Mouse (Mus musculus) CD8-positive naive resting alpha-beta T cell, adult 2 months (primary cell): Measurements from ENCODE around the gene 2810021J22Rik.
"Not testable (repeated sequence)": the region's sequence is repeated elsewhere in the genome, so short reads cannot be mapped to it uniquely, and the experiment has no call there.

Experiments
- DNase-seq, 2 experiments: peaks; one replicate each; pipeline ENCODE4 v3.0.0; 2022; ENCODE audit warnings: low read depth in 2 of 2, low spot score in 2 of 2

The 2810021J22Rik gene

DNA sequence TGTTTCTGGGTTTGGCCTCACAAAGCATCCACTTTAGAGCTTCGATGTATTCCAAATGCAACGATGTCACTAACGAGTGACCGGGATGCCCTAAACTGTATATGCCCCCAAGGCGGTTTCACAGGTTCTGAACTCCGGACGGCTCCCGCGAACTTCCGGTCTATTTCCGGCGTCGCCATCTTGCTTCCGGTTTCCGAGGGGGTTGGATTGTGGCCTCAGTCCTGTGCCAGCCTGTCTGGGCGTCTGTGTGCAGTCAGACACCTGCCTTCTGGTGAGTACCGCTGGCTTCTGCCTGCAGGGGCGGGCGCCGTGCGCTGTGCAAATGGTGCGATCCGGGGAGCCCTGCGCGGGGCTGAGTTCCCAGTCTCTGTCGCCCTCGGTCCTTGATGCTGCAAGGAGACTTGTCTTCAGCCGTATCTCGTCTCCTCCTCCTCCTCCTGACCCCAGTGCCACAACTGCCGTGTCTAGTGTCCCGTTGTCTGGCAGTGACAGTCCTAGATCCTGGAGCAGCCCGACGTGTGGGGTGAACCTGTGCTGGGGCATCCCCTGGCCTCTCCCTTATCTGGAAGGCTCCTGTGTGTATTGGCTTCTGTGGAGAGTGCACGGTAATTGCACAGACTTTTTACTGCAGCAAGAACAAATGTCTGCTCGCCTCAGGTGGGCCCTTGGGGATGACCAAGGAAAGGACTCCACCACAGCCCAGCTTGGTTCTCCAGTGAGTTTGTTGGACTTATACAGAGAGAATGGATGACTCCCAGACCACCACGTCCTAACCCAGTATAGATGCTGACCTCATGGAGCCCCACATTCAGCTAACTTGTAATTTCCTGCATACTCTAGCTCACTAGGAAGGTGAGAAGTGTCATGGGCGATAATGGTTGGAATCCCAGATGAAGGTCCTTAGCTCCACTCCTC lies at the start of gene 2810021J22Rik:
2810021J22Rik (plus strand) TSS at position 178 of the 915 bp plus-strand sequence.
- DNase-seq: peak; percentile 76 to 78

GRCm38 (mm10) chr11:58828937-58829336 lies 38.1 kb upstream of the 2810021J22Rik start, which contains the start of gene Olfr312:
Gene Olfr312, plus strand, starts transcription at chr11:58829237.
- DNase-seq: not testable (repeated sequence)

DNA sequence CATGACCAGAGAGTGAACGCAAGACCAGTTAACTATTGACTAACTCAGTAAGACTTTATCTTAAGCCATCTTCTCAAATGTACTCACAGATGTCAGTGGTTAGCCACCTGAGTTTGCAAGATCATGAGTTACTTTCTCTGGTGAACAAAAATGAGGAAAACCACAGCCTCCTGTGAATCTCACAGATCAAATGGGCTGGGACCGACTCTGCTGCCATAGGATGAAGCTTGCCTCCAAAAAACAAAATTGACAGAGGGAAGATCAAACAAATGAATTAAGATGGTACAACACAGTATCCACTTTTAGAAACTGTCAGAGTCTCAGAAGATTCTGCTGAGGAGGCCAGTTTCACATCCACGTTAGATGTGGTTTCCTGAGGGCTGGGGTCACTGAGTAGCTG lies 37.3 kb upstream of the 2810021J22Rik start:
- peak in 1 of 2 experiments; percentile 11 for DNase-seq

- DNase-seq: peak in 1 of 2 experiments; percentile 0
Observed at GRCm38 (mm10) chr11:58832541-58832940, 34.5 kb upstream of the 2810021J22Rik start.

DNA sequence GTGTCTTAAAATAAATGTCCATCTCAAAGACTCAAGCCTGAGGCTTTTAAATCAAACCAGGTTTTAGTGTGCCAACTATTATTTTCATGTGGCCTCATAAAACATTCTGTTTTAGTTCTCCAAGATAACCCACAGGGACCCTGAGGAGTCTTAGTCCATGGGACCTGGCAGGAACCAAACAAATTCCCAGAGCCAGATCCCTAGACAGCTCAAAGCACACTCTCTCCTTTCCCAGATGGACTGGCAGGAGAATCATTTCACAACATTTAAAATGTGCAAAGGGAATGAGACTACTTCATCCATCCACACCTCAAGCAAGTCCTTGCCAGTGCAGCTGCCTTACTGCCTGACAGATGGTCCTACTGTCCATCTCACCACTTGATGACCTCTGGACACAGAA lies 28.1 kb upstream of the 2810021J22Rik start, which contains the start of gene Olfr311:
Olfr311 (plus strand) TSS at position 301 of the 400 bp plus-strand sequence.
- not testable (repeated sequence) for DNase-seq

DNA sequence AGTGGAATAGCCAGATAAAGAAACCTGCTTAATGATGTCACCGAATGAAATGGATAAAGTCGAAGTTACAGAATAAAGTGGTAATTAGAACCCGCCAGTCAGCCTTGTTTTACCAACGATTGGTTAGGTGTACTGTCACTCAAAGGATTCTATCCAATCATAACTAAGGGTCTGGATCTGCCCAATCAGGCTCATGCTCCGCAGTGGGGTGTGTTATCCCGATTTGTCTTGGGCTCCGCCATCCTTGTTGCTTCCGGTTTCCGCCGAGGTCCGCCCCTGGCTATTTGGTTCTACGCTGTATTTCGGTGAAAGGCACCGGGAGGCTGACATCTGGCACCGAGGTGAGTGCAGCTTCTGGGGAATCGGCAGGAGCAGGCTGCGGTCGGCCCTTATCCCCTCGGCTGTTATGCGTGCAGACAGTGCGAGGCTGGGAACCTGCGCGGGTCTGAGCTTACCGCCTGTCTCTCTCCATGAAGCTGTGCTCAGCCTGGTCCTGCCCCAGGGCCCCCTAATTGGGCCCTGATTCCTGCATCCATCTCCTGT lies 20.0 kb upstream of the 2810021J22Rik start, which contains the start of gene Gm12258:
Gm12258 (plus strand) TSS at position 240 of the 543 bp plus-strand sequence.
- DNase-seq: peak; percentile 88 to 93

GRCm38 (mm10) chr11:58847636-58848035 lies 19.4 kb upstream of the 2810021J22Rik start:
- no peak for DNase-seq

- DNase-seq: no peak
Observed at GRCm38 (mm10) chr11:58849731-58850130, 17.3 kb upstream of the 2810021J22Rik start.

DNA sequence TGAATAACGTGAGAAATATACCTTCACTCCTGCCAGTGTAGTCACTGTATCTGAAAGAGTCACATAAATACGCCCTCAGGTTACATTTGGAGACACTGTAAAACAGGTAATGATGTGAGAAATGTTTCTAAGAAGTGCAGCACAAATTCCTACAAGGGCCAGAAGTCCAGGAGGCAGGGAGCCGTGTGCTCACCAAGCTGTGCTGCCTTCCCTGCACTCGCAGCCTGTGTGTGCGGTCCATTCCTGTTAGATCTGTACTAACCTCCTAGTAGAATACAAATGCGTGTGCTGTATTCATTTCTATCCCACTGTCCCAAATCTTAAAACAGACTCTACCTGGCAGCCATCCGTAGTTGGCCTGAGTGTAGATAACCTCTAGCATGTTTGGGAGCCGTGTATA lies 6.3 kb upstream of the 2810021J22Rik start:
- no peak for DNase-seq

GRCm38 (mm10) chr11:58867954-58868330 lies 926 bp downstream of the 2810021J22Rik start:
- no peak for DNase-seq

DNA sequence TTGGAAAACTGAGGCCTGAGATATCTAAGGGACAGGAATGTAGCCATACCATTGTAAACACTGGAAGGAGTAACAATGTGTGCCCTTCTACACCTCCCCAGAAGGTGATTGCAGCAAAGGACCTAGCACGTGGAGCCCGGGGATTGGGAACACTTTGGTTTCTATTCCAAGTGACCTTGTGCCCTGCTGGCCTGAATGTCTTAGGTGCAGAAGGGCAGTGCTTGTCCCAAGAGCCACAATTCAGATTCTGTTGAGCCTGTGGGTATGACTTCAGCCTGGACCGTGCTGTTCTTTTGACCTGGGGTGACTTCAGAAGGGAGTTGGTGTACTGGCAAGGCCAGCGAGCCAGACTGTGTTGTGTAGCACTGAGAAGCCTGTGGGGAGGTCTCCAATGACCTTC lies 3.9 kb downstream of the 2810021J22Rik start:
- no peak for DNase-seq

GRCm38 (mm10) chr11:58883756-58884155 lies 16.7 kb downstream of the 2810021J22Rik start:
- no peak for DNase-seq

DNA sequence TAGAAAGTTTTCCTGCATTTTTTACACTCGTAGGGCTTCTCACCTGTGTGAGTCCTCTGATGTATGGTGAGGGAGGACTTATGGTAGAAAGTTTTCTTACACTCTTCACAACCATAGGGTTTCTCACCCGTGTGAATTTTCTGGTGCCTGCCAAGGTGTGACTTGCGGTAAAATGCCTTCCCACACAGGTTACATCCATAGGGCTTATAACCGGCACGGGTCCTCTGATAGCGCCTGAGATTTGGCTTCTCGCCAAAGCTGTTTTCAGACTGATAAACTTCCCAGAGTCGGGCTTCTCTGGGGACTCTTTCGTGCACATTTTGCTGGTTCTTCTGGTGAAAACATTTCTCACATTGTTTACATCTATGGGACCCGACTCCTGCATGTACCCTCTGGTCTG lies 23.5 kb downstream of the 2810021J22Rik start:
- no peak for DNase-seq

- no peak for DNase-seq
Observed at GRCm38 (mm10) chr11:58894456-58894855, 27.4 kb downstream of the 2810021J22Rik start.

- DNase-seq: no peak
Observed at GRCm38 (mm10) chr11:58897485-58897884, 30.5 kb downstream of the 2810021J22Rik start.

DNA sequence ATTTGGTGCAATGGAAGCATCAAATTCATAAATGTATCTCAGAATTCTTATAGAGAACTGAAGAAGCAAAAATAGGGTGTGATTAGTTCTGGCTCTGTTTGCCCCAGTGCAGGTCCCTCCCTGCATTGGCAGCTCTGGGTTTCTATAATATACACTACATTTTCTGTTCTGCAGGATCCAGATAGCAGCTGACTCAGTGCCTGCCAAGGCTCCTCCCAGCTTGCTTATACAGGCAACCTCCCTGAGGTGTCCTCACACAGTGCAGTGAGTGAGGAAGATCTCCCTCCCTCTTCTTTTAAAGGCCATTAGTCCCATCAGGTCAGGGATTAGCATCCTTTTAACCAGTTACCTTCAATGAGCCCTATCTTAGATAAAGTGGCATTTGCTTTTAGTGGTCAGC lies 34.1 kb downstream of the 2810021J22Rik start:
- DNase-seq: no peak

DNA sequence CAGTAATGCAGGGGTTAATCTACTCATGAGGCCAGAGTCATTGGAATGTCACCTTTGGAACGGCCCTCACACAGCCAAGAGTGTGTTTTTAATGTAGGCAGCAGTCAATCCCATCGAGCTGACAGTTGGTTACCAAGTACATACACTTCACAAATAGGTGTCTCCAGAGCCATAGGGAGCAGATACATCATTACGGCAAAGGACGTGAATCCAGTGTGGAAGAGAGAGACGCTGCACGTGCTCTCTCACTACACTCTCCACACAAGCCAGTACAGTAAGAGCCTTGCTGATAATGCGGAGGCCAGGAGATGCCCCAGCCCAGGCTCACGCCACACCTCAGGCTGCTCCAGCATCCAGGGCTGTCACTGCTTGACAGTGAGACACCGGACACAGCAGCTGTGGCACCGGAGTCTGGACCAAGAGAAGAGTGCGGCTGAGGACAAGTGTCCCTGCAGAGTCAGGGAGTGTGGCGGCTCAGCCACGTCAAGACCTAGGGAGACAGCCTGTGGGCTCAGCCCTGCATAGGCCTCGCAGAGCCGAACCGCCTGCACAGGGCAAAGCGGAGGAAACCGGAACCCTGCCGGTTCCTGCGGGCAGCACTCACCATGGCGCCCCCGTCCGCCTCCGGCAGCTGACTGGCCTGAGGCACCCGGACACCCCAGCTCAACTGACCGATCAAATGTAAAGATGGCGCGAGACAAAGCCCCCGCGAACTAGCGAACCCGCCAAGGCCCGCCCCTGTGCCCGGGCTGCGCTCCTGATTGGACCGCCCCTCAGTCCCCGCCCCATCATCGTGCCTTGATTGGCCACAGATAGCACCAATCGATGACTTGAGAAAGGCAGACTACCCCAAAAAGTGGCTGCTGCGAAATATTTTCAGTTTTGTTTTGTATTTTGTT lies 36.7 kb downstream of the 2810021J22Rik start, which contains the start of gene Zfp39:
Zfp39 (minus strand) TSS at position 715 of the 899 bp plus-strand sequence.
- DNase-seq: peak; percentile 90 to 98

DNA sequence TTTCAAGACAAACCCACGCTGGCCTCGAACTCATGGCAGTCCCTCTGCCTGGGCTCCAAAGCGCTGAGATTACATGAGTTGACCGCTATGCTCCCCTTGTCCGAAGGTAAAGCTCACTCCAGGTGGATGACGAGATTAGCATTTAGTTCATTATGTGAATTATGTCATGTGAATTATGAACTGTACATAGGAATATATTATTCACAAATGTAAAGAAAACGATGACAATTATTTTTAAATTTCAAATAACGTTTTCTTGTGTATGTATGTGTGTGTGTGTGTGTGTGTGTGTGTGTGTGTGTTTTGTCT lies 37.3 kb downstream of the 2810021J22Rik start:
- no peak for DNase-seq

GRCm38 (mm10) chr11:58904838-58905237 lies 37.8 kb downstream of the 2810021J22Rik start:
- no peak for DNase-seq

- DNase-seq: no peak
Observed at GRCm38 (mm10) chr11:58913776-58914175, 46.8 kb downstream of the 2810021J22Rik start.

DNA sequence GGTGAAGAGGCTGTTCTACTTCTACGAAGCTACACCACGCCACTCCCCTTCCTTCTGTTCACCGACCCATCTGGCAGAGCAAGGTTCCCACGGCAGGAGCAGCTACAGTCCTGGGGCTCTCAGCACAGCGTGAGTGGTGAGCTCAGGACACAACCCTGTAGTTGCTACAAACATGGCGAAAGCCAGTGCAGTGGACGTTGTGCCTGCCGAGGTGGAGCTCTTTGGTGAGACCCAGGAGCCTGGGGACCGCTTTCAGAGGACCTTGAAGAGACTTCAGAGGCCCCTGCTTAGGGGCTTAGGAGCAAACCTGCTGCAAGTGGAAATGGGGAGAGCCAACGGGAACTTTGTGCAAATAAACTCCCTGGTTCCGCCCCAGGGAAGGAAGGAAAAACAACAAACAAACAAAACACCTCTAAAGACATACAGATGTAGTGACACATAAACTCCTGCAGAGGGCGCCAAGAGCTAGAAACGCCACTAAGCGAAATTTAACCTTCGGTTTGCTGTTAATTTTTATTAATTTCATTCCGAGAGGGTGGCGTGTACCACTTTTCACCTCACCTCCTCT lies 47.5 kb downstream of the 2810021J22Rik start:
- no peak for DNase-seq
